Mouse (Mus musculus) adrenal gland (tissue): Measurements from ENCODE around the gene Dlg5.

ENCODE experiments used
- intact Hi-C: fragments of 180-260 bp; cut with DNase I; formaldehyde crosslinking; loops from one replicate; pipeline ENCODE4 v1.15.1; 2025
- microRNA-seq, 2 experiments: library from miRNA; unstranded; fragments of <30 nt; microRNA quantifications; one replicate each; pipeline ENCODE4; 2019

Dlg5 gene

DNA sequence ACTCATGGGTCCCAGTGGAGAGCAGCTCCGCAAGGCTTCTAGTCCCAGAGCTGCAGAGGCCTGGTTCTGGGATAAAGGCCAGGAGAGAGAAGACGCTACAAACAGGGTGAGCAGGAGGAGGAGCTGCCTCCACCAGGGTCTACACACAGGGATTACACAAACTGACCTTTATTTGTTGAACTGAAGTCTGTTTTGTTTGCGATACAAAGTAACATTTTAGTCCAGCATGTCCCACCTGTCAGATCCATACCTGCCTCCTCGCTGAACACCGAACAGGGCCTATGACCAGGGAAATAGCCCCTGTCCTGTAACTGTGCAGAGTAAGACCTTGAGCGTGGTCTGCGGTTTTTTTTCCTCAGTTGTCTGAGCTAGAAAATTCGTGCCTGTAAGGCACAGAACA lies 111.9 kb downstream of the Dlg5 start:
- intact Hi-C loops: loop anchor here (5.0 kb wide), 1 partner anchor 66 kb away; no protein-coding TSS in a partner anchor

DNA sequence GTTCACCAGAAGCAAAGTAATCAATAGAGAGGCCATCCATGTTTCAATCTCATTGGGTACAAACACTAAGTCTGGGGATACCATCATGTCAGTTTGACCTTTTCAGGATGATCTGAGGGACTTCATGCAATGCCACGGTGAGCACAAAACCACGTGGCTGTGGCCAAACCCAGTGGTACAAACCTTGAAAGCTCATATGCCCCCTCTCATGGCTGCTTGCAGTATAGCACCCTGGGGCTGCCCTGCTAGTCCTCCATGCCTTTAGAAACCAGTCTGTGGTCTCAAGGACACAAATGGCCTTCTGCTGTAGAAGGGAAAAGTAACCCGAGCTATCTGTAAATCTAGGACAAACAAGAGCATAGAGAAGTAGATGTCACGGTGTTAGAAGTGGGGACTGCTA lies 113.6 kb downstream of the Dlg5 start:
- intact Hi-C loops: loop anchor here (5.0 kb wide), 1 partner anchor 65 kb away; no protein-coding TSS in a partner anchor

DNA sequence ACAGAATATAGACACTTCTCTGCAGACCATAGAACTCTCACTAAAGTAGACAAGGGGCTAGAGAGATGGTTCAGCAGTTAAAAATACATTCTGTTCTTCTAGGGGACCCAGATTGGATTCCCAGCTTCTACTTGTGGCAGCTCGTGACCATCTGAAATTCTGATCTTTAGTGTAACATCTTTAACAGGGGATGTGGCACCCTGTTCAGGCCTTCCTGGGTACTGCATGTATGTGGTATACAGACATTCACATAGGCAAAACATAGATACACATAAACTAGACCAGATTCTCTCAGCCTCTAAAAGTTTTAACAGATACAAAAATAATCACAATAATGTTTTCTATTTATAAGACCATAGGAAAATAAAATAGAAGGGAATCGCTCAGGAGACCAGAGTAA lies 120.7 kb downstream of the Dlg5 start:
- intact Hi-C loops: no loop called here

DNA sequence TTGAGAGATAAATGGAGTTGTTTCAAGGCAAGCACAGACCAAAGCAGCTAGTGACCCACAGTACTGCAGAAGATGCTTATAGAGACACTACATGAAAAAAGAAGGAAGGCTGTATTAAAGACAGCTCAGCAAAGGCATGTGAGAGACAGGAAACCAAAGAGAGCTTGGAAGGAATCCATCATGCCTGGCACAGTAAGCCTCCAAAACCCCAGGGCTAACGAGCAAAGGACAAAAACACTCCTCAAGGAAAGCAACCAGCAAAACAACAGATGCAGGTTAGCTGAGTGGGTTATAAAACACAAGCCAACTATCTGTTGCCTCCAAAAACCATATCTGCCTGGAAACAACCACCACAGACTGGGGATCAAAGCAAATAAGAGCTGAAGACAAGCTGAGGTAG lies 121.5 kb downstream of the Dlg5 start:
- intact Hi-C loops: loop anchor here (5.0 kb wide), 1 partner anchor 52 kb away; no protein-coding TSS in a partner anchor

DNA sequence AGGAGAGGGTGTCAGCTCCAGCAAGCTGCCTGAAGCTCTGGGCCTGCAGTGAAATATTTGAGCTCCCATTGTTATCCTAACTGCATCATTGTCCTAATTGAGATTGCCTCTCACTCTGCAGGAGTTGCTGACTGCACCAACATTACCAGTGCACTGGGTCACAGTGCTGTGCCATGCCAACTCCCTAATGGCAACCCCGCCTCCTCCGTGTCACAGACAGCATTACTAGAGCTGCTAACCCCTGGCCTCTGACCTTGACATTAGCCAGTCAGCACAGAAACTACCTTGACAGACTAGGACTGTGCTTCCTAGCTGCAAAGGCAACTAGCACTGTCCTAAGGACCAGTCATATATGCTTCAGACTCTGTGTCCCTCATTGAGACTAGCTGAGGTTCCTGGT lies 139.0 kb downstream of the Dlg5 start:
- intact Hi-C loops: no loop called here

DNA sequence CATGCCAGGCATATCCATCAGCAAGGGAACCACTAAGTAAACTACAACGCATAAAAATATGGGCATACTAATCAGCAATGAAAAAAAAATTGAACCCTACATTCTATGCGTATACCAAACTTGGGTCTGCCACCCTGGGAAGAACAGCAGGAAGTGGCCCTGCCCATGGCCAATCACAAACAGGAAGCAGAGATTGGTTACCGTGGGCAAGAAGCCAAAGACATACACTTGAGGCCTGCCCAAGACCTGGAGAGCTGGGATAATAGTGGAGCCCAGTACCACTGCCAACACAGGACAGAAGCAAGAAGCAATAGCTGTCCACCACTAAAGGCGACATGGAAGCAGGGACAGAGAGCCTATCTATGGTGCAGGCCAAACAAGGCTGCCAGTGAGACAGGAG lies 146.9 kb downstream of the Dlg5 start:
- intact Hi-C loops: no loop called here

DNA sequence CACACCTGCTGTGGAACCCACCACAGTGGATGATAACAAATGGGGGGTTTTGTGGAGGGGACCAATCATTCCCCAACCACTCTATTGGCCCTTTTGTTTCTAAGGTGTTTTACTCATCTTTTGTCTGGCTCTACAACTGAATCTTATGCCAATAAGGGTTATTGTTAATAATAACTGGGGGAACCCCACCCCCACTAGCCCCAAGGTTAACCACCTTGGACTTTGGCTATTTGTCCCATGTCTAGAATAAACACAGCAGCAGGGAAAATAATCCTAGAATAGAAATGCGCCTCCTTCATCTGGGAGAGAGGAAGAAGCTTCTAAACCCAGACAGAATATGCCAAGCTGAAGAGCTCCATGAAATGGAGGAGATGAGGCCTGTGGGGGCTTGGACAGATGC lies 151.1 kb downstream of the Dlg5 start:
- intact Hi-C loops: no loop called here

DNA sequence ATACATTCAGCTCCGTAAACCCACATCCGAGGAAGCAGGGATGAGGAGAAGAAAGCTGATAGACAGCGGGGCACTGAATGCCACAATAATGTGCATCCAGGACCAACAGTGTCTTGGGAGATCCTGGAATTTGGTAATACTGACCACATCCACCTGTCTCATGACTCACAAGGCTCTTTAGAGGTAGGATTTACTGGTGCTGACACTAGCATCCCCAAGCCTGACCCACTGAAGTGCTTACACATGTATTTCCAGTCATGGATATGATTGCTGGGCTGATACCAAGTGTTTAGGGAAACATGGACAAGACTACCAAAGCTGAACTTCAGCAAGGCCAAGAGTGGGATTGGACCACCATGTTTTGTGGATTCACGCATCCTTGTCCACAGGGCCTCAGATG lies 152.5 kb downstream of the Dlg5 start:
- intact Hi-C loops: no loop called here

DNA sequence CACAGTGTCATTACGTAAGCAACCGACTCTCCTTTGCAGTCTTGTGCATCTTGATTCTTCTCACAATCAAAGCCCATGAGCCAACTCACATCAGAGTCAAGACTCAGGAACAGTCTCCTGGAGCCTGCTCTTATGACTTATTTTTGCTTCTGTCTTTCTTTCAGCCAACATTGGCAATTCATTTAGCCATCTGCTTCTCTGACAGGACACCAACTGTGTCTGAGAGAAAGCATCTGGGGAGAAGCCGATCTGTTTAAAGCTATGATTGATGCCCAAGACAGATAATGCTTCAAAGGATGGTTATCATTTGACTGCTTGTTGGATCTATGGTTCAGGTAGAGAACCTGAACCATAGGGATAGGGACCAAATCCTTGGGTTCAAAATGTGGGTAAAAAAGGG lies 153.3 kb downstream of the Dlg5 start:
- intact Hi-C loops: no loop called here

DNA sequence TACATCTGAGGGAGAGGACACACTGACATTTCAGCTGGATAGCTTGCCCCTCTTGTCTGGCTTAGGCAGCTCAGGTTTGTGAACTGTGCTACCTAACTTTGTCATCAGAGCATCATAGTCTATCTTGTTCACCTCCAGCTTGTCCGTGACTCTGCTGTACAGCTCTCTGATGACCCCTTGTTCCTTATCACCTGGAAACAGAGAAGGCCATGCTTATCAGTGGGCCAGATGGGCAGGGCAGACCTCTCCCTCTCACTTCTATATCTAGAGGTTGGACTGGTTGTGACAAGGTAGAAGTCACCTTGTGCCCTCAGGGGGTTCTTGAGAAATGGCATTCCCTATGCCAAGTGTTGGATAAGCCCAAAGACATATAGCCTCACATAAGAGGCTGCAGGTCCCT lies 154.9 kb downstream of the Dlg5 start:
- intact Hi-C loops: no loop called here

DNA sequence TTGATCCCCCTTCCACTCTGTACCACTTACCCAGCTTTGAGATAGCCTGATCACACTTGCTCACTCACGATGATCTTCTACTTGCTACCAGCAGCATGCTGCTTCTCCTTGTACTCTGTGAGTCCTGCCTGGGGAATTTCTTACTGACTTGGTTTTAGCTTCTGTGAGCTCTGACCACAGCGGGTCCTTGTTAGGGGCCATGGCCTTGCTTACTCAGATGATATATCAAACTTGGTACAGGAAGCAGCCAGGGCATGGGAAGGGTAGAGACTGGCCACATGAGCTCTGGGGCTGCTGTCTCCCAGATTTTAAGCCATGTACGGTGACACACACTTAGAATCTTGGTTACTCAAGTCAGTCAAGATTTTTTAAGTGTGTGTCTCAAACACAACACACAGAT lies 156.5 kb downstream of the Dlg5 start:
- intact Hi-C loops: no loop called here

DNA sequence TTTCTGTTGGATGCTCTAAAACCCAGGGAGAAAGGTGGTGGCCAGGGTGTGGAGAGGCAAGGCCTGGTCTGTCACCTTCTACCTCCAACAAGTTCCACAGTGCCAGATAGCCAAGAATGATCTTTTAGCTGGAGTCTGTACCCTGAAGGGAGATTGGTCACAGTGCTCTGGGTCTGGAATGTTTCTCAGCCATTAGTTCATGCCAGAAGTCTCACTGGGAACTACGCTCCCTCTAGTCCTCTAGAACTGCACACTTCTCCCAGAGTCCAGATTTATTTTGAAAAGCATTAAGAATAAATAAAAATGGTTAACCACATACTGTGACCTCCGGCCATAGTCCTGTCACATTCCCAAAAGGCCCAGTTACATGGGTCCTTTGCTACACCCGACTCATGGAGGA lies 158.3 kb downstream of the Dlg5 start:
- intact Hi-C loops: no loop called here

DNA sequence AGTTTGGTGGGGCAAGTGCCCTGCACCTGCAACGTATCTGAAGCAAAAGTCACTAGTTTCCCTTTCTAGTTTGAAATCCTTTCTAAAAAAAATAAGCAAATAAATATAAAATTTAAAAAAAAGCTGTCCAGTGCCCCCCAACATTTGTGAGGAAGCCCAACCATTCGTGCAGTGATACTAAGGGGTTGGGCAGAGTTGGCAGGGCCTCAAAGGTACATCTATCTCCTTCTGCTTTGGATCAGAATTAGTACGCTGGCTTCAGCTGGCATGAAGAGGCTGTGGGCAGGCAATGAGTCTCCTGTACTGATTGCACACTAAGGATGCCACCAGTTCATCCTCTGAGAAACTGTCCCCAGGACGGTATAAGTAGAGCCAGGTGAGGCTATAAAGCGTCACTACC lies 159.2 kb downstream of the Dlg5 start:
- intact Hi-C loops: no loop called here

Small RNAs within 50 kb of the gene (microRNA-seq; reads per million reads assigned to microRNA genes)
- gene Mir7210: 0 reads per million in 2 experiments
